In the genomic region with DNA sequence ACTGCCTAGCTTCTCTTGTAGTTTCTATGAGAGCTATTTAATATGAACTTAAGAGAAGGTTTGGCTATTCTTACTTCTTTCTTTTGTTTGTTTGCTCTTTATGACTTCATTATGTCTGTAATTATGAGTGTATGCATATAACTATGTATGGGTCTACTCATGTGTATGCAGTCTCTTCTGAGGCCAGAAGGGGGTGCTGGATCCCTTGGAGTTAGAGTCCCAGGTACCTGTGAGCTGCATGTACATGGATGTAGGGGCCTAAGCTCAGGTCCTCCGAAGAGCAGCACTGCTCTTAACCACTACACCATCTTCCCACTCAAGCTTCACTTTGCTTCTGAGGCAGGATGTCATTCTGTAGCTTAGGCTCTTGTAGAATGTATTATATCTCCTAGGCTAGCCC, we compare ENCODE assay signal across 10 mouse cellular contexts. TPM values are rescaled to one million over a fixed set of nuclear protein-coding genes. Genes with fewer than 3 reads are reported as not detected.
A peak's percentile ranks its signal among the peaks of the same experiment; 100 is the strongest.
DNase-seq lines count a peak whose midpoint lies in the region; ATAC-seq and TF ChIP-seq lines count a peak whose summit lies in the region.
"Had no signal": no experiment of that assay in that cellular context is flagged by ENCODE, and none has a peak within 500 bp of the region (broad histone marks: within the 10 kb centered on the region; RNA-seq: fewer than 3 reads in every experiment).

No protein-coding gene starts in this region.

- no peak overlapping the region for H3K4me3 ChIP-seq in kidney, embryonic 14.5 days (ENCODE audit: low read length)
- no peak overlapping the region for H3K4me3 ChIP-seq in ES-Bruce4 (ENCODE audit: low read depth, low read length)
- no peak overlapping the region for H3K4me3 ChIP-seq in intestine, embryonic 15.5 days (replicated peaks)
- H3K4me3 ChIP-seq: heart, embryonic 13.5 days had no signal

- H3K36me3 ChIP-seq in kidney, embryonic 14.5 days (ENCODE audit: control insufficient read depth, insufficient read depth, low read length) = peaks cover 71% of the 10 kb centered on the region
- peaks cover 36% of the 10 kb centered on the region for H3K36me3 ChIP-seq in ES-Bruce4 (ENCODE audit: control insufficient read depth, insufficient read depth, low read length, poor library complexity, severe bottlenecking)
- H3K36me3 ChIP-seq in intestine, embryonic 15.5 days = peaks cover 23% of the 10 kb centered on the region

- H3K4me1 ChIP-seq in kidney, embryonic 14.5 days (ENCODE audit: control insufficient read depth, insufficient read depth, low read length) = peaks cover 7% of the 10 kb centered on the region
- H3K4me1 ChIP-seq in ES-Bruce4 (ENCODE audit: control insufficient read depth, insufficient read depth, low read length) = no peaks in the 10 kb centered on the region
- H3K4me1 ChIP-seq in intestine, embryonic 15.5 days (replicated peaks) = no peaks in the 10 kb centered on the region; the same call in 1 of the 2 replicates

- H3K9me3 ChIP-seq in kidney, embryonic 14.5 days (ENCODE audit: control insufficient read depth, low read length) = no peaks in the 10 kb centered on the region
- H3K9me3 ChIP-seq in ES-Bruce4 (replicated peaks; ENCODE audit: control insufficient read depth, insufficient read depth, low read length, poor library complexity, severe bottlenecking) = no peaks in the 10 kb centered on the region
- H3K9me3 ChIP-seq in intestine, embryonic 15.5 days = no peaks in the 10 kb centered on the region
- H3K9me3 ChIP-seq: heart, embryonic 13.5 days had no signal

- no peak for TF ChIP-seq POLR2A in ES-Bruce4 (IDR thresholded peaks at IDR 0.05; ENCODE audit: insufficient read depth, low read length)

- 86% methylated on average over 1 of the region's 1 CpGs for WGBS in kidney, embryonic 14.5 days
- WGBS in intestine, embryonic 15.5 days = 94% methylated on average over 1 of the region's 1 CpGs

- H3K27ac ChIP-seq in kidney, embryonic 14.5 days (ENCODE audit: low read depth, low read length) = no peak overlapping the region
- no peak overlapping the region for H3K27ac ChIP-seq in ES-Bruce4 (ENCODE audit: insufficient read depth, low read length)
- no peak overlapping the region for H3K27ac ChIP-seq in intestine, embryonic 15.5 days
- H3K27ac ChIP-seq: heart, embryonic 13.5 days had no signal

- peak; percentile 65 for TF ChIP-seq CTCF in ES-Bruce4 (IDR thresholded peaks at IDR 0.05; ENCODE audit: low read depth, low read length)

- TF ChIP-seq EP300 in ES-Bruce4 (IDR thresholded peaks at IDR 0.05; ENCODE audit: insufficient read depth, low read depth, low read length) = no peak

- no peak overlapping the region for H3K4me2 ChIP-seq in kidney, embryonic 14.5 days (replicated peaks; ENCODE audit: low read depth, low read length)
- H3K4me2 ChIP-seq in intestine, embryonic 15.5 days (replicated peaks) = no peak overlapping the region
- H3K4me2 ChIP-seq: heart, embryonic 13.5 days had no signal

- ATAC-seq in kidney, embryonic 14.5 days (ENCODE audit: low FRiP score, low TSS enrichment) = no peak
- ATAC-seq in intestine, embryonic 15.5 days = no peak

- no peaks in the 10 kb centered on the region for H3K27me3 ChIP-seq in kidney, embryonic 14.5 days (ENCODE audit: control insufficient read depth, insufficient read depth, low read length)
- no peaks in the 10 kb centered on the region for H3K27me3 ChIP-seq in ES-Bruce4 (ENCODE audit: control insufficient read depth, insufficient read depth, low read length, poor library complexity, severe bottlenecking)
- no peaks in the 10 kb centered on the region for H3K27me3 ChIP-seq in intestine, embryonic 15.5 days (replicated peaks)
- H3K27me3 ChIP-seq: heart, embryonic 13.5 days had no signal

- H3K9ac ChIP-seq in kidney, embryonic 14.5 days (ENCODE audit: low read depth, low read length) = no peak overlapping the region
- no peak overlapping the region for H3K9ac ChIP-seq in ES-Bruce4 (ENCODE audit: low read depth, poor library complexity, severe bottlenecking)
- H3K9ac ChIP-seq in intestine, embryonic 15.5 days = no peak overlapping the region
- H3K9ac ChIP-seq: heart, embryonic 13.5 days had no signal

- peak; percentile 29 for DNase-seq in kidney, adult 11 months
- peak; percentile 17 for DNase-seq in embryo, embryonic 10.5 days (ENCODE audit: low spot score)
- DNase-seq in lung, postnatal 25 days (ENCODE audit: low spot score) = peak; percentile 8
- DNase-seq in right cerebral cortex, adult 2 months (ENCODE audit: low spot score in 2 of 2) = no peak
- no peak for DNase-seq in frontal cortex, postnatal 14 days (ENCODE audit: low spot score in 2 of 2)
- DNase-seq: cerebellum, adult 8-10 months had no signal

RNA-seq across cellular contexts. Expression of a gene that starts 5.3 kb away (rescaled TPM):
- 113 and 137 TPM in 2 replicates for polyA plus RNA-seq in kidney, embryonic 14.5 days (2014; fragmentation: Nextera tagmentation; extraction: Ambion mirVana)
- polyA plus RNA-seq in ES-Bruce4 (2011; ENCODE audit: insufficient read depth, insufficient read length, low read depth, missing spikeins) = 117 and 120 TPM in 2 replicates
- polyA plus RNA-seq in intestine, embryonic 15.5 days (2015; fragmentation: Nextera tagmentation; extraction: Ambion mirVana) = 100 and 110 TPM in 2 replicates

RNA-seq across cellular contexts. Expression of a gene that starts 5.4 kb away (rescaled TPM):
- polyA plus RNA-seq in kidney, embryonic 14.5 days (2014; fragmentation: Nextera tagmentation; extraction: Ambion mirVana) = 235 and 248 TPM in 2 replicates
- 102 and 106 TPM in 2 replicates for polyA plus RNA-seq in ES-Bruce4 (2011; ENCODE audit: insufficient read depth, insufficient read length, low read depth, missing spikeins)
- 172 and 190 TPM in 2 replicates for polyA plus RNA-seq in intestine, embryonic 15.5 days (2015; fragmentation: Nextera tagmentation; extraction: Ambion mirVana)

RNA-seq across cellular contexts. Expression of a gene that starts 17.2 kb away (rescaled TPM):
- 58.6 and 103 TPM in 2 replicates for polyA plus RNA-seq in kidney, embryonic 14.5 days (2014; fragmentation: Nextera tagmentation; extraction: Ambion mirVana)
- 97.6 and 104 TPM in 2 replicates for polyA plus RNA-seq in ES-Bruce4 (2011; ENCODE audit: insufficient read depth, insufficient read length, low read depth, missing spikeins)
- polyA plus RNA-seq in intestine, embryonic 15.5 days (2015; fragmentation: Nextera tagmentation; extraction: Ambion mirVana) = 71.8 and 74.7 TPM in 2 replicates

RNA-seq across cellular contexts. Expression of a gene that starts 33.7 kb away (rescaled TPM):
- polyA plus RNA-seq in kidney, embryonic 14.5 days (2014; fragmentation: Nextera tagmentation; extraction: Ambion mirVana) = not detected in 2 replicates
- polyA plus RNA-seq in ES-Bruce4 (2011; ENCODE audit: insufficient read depth, insufficient read length, low read depth, missing spikeins) = not detected in 2 replicates
- polyA plus RNA-seq in intestine, embryonic 15.5 days (2015; fragmentation: Nextera tagmentation; extraction: Ambion mirVana) = 309 and 393 TPM in 2 replicates

Comparison
In these comparisons a context has a peak if more than half of its experiments do, and no peak if none do; other contexts are left out.
1. DNase-seq: peak in kidney, adult 11 months (single experiment), embryo, embryonic 10.5 days (single experiment) and lung, postnatal 25 days (single experiment); none in right cerebral cortex, adult 2 months (0 of 2) and frontal cortex, postnatal 14 days (0 of 2).